Mouse (Mus musculus) erythroblast, embryonic 14.5 days (primary cell): ENCODE data around the gene Tes3-ps.

ENCODE experiments used
- GATA1 ChIP-seq: IDR thresholded peaks from 2 replicates; pipeline ENCODE4 v1.6.1; 2012; ENCODE audit warnings: low read length, inconsistent platforms, mixed read lengths
- TAL1 ChIP-seq: IDR thresholded peaks from 3 replicates; pipeline ENCODE4 v1.6.1; 2012; ENCODE audit warnings: low read length, inconsistent platforms, mixed read lengths

GRCm38 (mm10) chr13:49536946-49537345 lies 43.8 kb downstream of the Tes3-ps start:
- TF ChIP-seq GATA1 (no peak), TAL1 (no peak)
